Mouse (Mus musculus) kidney, adult 8-10 months (tissue): ENCODE measurements around the gene Gm5788.
"Not testable (repeated sequence)": the region's sequence is repeated elsewhere in the genome, so short reads cannot be mapped to it uniquely, and the experiment has no call there.

Experiments used
- DNase-seq, 2 experiments: peaks; one replicate each; pipeline ENCODE4 v3.0.0; 2022

The Gm5788 gene

GRCm38 (mm10) chr12:87494421-87494820, at the start of gene Gm5788:
Gm5788 (plus strand) TSS chr12:87494721.
- DNase-seq, result not testable (repeated sequence)

- no peak for DNase-seq
These were observed 45.1 kb upstream of the Gm5788 start for GRCm38 (mm10) chr12:87449456-87449855.

GRCm38 (mm10) chr12:87464678-87465297, 29.7 kb upstream of the Gm5788 start:
- DNase-seq, result no peak

- DNase-seq, result no peak
These were observed 24.0 kb upstream of the Gm5788 start for GRCm38 (mm10) chr12:87470263-87471136.

- DNase-seq, result peak; percentile 29 to 50
These were observed 23.0 kb upstream of the Gm5788 start for GRCm38 (mm10) chr12:87471421-87471963.

- DNase-seq, result peak; percentile 95 to 96
These were observed 22.3 kb upstream of the Gm5788 start, which contains the start of gene Snw1 for GRCm38 (mm10) chr12:87471964-87472786. Snw1 (minus strand) TSS chr12:87472274.

GRCm38 (mm10) chr12:87474756-87475155, 19.8 kb upstream of the Gm5788 start:
- DNase-seq, result no peak

GRCm38 (mm10) chr12:87482482-87482881, 12.0 kb upstream of the Gm5788 start:
- DNase-seq, result not testable (repeated sequence)

GRCm38 (mm10) chr12:87488683-87489082, 5.8 kb upstream of the Gm5788 start:
- not testable (repeated sequence) for DNase-seq

- DNase-seq, result not testable (repeated sequence)
These were observed 19.5 kb downstream of the Gm5788 start, which contains the start of gene Gm8300 for GRCm38 (mm10) chr12:87514016-87514415. Gm8300 (plus strand) TSS chr12:87514316.

- peak; percentile 13 to 32 for DNase-seq
These were observed 25.1 kb downstream of the Gm5788 start for GRCm38 (mm10) chr12:87519616-87520015.

- DNase-seq, result no peak
These were observed 49.4 kb downstream of the Gm5788 start for GRCm38 (mm10) chr12:87543927-87544326.
